Mouse (Mus musculus): Measurements from ENCODE around the gene Sectm1b.

DNA sequence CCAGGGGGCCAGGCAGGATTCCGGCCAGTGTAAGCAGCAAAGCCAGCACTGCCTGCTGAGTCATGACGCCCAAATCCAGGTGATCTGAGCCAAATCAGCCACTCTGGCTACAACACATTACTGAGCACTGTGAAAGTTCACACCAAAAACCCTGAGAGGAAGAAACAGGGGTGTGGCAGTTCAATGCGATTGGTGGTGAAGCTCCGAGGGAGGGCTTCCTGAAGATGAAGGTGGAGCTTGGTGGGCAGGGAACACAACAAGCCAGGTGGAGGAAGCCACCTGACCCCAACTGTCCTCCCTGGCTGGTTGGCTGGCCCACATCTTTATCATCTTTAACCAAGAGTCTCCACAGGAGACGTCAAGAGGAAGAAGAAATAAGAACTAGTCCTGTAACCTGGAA is 24.1 kb downstream of the Sectm1b start, which contains the start of gene Cd7:
- TF ChIP-seq ZC3H11A (IDR thresholded peaks at IDR 0.05; ENCODE audit: borderline replicate concordance, low read depth, low read length) (no peak), CHD2 (IDR thresholded peaks at IDR 0.05; ENCODE audit: low read depth, low read length) (no peak)
